Mouse (Mus musculus) B cell, adult 2 months (primary cell): ENCODE results near the gene Apex2.
"Not testable (repeated sequence)": the region's sequence is repeated elsewhere in the genome, so short reads cannot be mapped to it uniquely, and the experiment has no call there.

Source experiments
- DNase-seq, 2 experiments: peaks; one replicate each; pipeline ENCODE4 v3.0.0; 2022

The Apex2 gene

GRCm38 (mm10) chrX:150486314-150487030 is 103.2 kb downstream of the Apex2 start:
- not testable (repeated sequence) for DNase-seq

DNA sequence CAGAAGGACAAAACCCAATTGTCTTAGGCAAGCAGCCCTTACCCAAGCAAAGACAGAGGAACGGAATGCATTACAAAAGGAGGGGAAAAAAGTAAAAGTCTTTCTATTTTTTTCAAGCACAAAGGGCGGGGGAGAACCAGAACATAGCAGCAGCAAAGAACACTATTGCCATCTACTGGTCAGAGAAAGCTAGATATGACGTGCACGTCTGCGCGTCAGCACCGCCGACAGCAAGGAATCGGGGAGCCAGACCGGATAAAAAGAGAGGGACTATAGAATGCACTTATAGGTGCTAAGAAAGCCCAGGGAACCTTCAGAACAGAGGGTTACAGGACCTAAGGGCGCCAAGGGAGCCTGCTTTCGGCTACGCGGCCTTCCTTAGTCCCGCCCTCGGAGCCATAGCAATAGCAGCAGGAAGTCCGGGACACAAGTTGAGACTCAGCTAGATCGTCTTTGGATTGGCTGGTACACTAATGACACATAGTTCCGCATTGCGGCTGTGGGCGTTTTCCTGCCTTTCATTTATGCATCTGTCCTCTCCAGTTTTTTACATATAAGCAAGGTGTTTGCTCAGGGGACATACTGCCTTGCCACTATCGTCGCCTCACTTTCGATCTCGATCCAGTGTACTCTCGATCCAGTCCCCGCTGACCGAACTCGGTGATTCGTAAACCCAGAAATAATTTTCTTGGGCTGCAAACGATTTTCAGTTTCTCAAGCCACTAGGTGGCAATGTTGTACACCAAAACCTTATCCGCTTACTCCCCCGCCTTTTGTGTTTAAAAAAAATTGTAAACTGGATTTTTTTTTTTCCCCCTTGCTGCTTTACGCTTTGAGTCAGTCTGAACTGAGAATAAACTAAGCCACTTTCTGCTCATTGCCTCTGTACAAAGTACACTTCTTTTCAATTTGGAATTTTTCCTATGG is 111.6 kb downstream of the Apex2 start:
- peak; percentile 85 to 92 for DNase-seq

- DNase-seq, result no peak
Observed at GRCm38 (mm10) chrX:150471416-150471815, 118.3 kb downstream of the Apex2 start.
